Mouse (Mus musculus): ENCODE results near the gene Erfe.

Erfe gene

GRCm38 (mm10) chr1:91373414-91373835 is 7.2 kb downstream of the Erfe start:
- DNase-seq (ENCODE audit: low spot score), result peak; percentile 87

- peak; percentile 82 for DNase-seq (ENCODE audit: low spot score)
Measured at GRCm38 (mm10) chr1:91380453-91381090, 14.3 kb downstream of the Erfe start.

GRCm38 (mm10) chr1:91381091-91381471 is 14.9 kb downstream of the Erfe start:
- no peak for DNase-seq (ENCODE audit: low spot score)

GRCm38 (mm10) chr1:91390369-91390768 is 24.1 kb downstream of the Erfe start:
- no peak for DNase-seq (ENCODE audit: low spot score)

- no peak for DNase-seq (ENCODE audit: low spot score)
Measured at GRCm38 (mm10) chr1:91397927-91398259, 31.7 kb downstream of the Erfe start.

- DNase-seq (ENCODE audit: low spot score), result peak; percentile 84
Measured at GRCm38 (mm10) chr1:91398260-91399062, 32.2 kb downstream of the Erfe start, which contains the start of gene Ilkap. Gene Ilkap (minus strand): TSS chr1:91398815.

GRCm38 (mm10) chr1:91404976-91405375 is 38.7 kb downstream of the Erfe start:
- DNase-seq (ENCODE audit: low spot score), result no peak

GRCm38 (mm10) chr1:91405406-91406169 is 39.4 kb downstream of the Erfe start:
- DNase-seq (ENCODE audit: low spot score), result no peak

GRCm38 (mm10) chr1:91407819-91408218 is 41.6 kb downstream of the Erfe start:
- DNase-seq (ENCODE audit: low spot score), result no peak

GRCm38 (mm10) chr1:91411631-91412285 is 45.5 kb downstream of the Erfe start:
- no peak for DNase-seq (ENCODE audit: low spot score)

- DNase-seq (ENCODE audit: low spot score), result no peak
Measured at GRCm38 (mm10) chr1:91412286-91413029, 46.2 kb downstream of the Erfe start.

- DNase-seq (ENCODE audit: low spot score), result peak; percentile 84
Measured at GRCm38 (mm10) chr1:91413030-91413506, 46.8 kb downstream of the Erfe start.

GRCm38 (mm10) chr1:91413536-91413897 is 47.3 kb downstream of the Erfe start:
- DNase-seq (ENCODE audit: low spot score), result no peak

- DNase-seq (ENCODE audit: low spot score), result no peak
Measured at GRCm38 (mm10) chr1:91413898-91414594, 47.8 kb downstream of the Erfe start, which contains the start of gene Hes6. Gene Hes6 (minus strand): TSS chr1:91414038.

GRCm38 (mm10) chr1:91414903-91415302 is 48.7 kb downstream of the Erfe start:
- no peak for DNase-seq (ENCODE audit: low spot score)

GRCm38 (mm10) chr1:91415311-91415710 is 49.1 kb downstream of the Erfe start:
- DNase-seq (ENCODE audit: low spot score), result no peak

- DNase-seq (ENCODE audit: low spot score), result no peak
Measured at GRCm38 (mm10) chr1:91417991-91418390, 51.8 kb downstream of the Erfe start.

GRCm38 (mm10) chr1:91419862-91420600 is 53.8 kb downstream of the Erfe start:
- no peak for DNase-seq (ENCODE audit: low spot score)

- DNase-seq (ENCODE audit: low spot score), result no peak
Measured at GRCm38 (mm10) chr1:91420601-91421065, 54.4 kb downstream of the Erfe start.

Measured in c-Kit-positive CD71-positive TER-119-positive erythroid progenitor cells, embryonic 14.5 days (primary cell).